22 mouse cellular contexts compared by ENCODE assay signal in the genomic region with DNA sequence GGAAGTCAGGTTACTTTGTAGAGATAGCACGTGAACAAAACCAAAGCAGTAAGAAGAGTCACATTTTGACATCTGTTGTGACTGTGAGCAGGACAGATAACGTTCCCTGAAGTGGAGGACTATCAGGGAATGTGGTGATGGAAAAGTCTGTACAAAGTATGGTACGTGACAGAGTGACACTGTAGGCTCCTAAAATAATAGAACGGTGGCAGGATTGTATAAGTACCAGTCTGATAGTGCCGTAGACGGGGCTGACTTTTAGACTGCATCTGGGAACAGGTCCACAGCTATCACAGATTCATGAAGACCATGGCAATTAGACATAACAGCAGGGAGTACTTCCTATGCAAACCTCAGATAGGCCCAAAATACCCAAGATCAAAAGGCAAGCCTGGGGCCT. TPM values are rescaled to one million over a fixed set of nuclear protein-coding genes. Genes with fewer than 3 reads are reported as not detected.
DNase-seq lines count a peak whose midpoint lies in the region; ATAC-seq lines count a peak whose summit lies in the region.
"Had no signal": no experiment of that assay in that cellular context is flagged by ENCODE, and none has a peak within 500 bp of the region (broad histone marks: within the 10 kb centered on the region; RNA-seq: fewer than 3 reads in every experiment).

No protein-coding gene starts in this region.

- no peaks in the 10 kb centered on the region for H3K9me3 ChIP-seq in heart, embryonic 12.5 days (replicated peaks)
- no peaks in the 10 kb centered on the region for H3K9me3 ChIP-seq in heart, embryonic 14.5 days (ENCODE audit: control insufficient read depth, low read length)
- no peaks in the 10 kb centered on the region for H3K9me3 ChIP-seq in heart, embryonic 16.5 days (replicated peaks; ENCODE audit: control insufficient read depth, low read length)
- H3K9me3 ChIP-seq: embryonic facial prominence, embryonic 13.5 days; embryonic facial prominence, embryonic 15.5 days; forebrain, embryonic 10.5 days; forebrain, embryonic 12.5 days had no signal

- H3K4me2 ChIP-seq in heart, embryonic 12.5 days: no peak overlapping the region
- H3K4me2 ChIP-seq in heart, embryonic 14.5 days (ENCODE audit: low read length): no peak overlapping the region
- H3K4me2 ChIP-seq in heart, embryonic 16.5 days (ENCODE audit: low read depth, low read length): peak overlapping the region; percentile 27; the same call in 1 of the 2 replicates
- H3K4me2 ChIP-seq: embryonic facial prominence, embryonic 13.5 days; embryonic facial prominence, embryonic 15.5 days; forebrain, embryonic 12.5 days had no signal

- 44% methylated on average over 6 of the region's 6 CpGs for WGBS in heart, embryonic 12.5 days
- 26% methylated on average over 6 of the region's 6 CpGs for WGBS in heart, embryonic 14.5 days
- 39% methylated on average over 6 of the region's 6 CpGs for WGBS in heart, embryonic 16.5 days

- no peak overlapping the region for H3K9ac ChIP-seq in heart, embryonic 12.5 days
- no peak overlapping the region for H3K9ac ChIP-seq in heart, embryonic 14.5 days (ENCODE audit: low read length)
- H3K9ac ChIP-seq in heart, embryonic 16.5 days (ENCODE audit: low read length): no peak overlapping the region
- H3K9ac ChIP-seq: embryonic facial prominence, embryonic 13.5 days; embryonic facial prominence, embryonic 15.5 days; forebrain, embryonic 12.5 days had no signal

- no peak for ATAC-seq in heart, embryonic 12.5 days (ENCODE audit: insufficient number of reproducible peaks, low FRiP score)
- ATAC-seq in heart, embryonic 14.5 days (ENCODE audit: insufficient number of reproducible peaks, insufficient read depth, low FRiP score, low read depth): peak; percentile 40
- peak; percentile 67 for ATAC-seq in heart, embryonic 16.5 days (replicated peaks; ENCODE audit: extremely low read depth, insufficient read depth, low FRiP score)
- ATAC-seq: forebrain, embryonic 14.5 days had no signal

- H3K36me3 ChIP-seq in heart, embryonic 12.5 days: peaks cover 62% of the 10 kb centered on the region
- peaks cover 65% of the 10 kb centered on the region for H3K36me3 ChIP-seq in heart, embryonic 14.5 days (ENCODE audit: control insufficient read depth, insufficient read depth, low read length)
- H3K36me3 ChIP-seq in heart, embryonic 16.5 days (ENCODE audit: control insufficient read depth, insufficient read depth): peaks cover 46% of the 10 kb centered on the region

- peaks cover 21% of the 10 kb centered on the region for H3K4me1 ChIP-seq in heart, embryonic 12.5 days (replicated peaks)
- H3K4me1 ChIP-seq in heart, embryonic 14.5 days (ENCODE audit: control insufficient read depth in 2 of 2, insufficient read depth in 2 of 2, low read length in 2 of 2): peaks cover 3 to 28% of the 10 kb centered on the region in 2 experiments
- H3K4me1 ChIP-seq in heart, embryonic 16.5 days (ENCODE audit: control insufficient read depth, insufficient read depth, low read length): peaks cover 22% of the 10 kb centered on the region

- intact Hi-C loops in heart, postnatal 10 days (cut with DNase I): no loop called here

- H3K4me3 ChIP-seq in heart, embryonic 12.5 days: no peak overlapping the region
- no peak overlapping the region for H3K4me3 ChIP-seq in heart, embryonic 14.5 days (ENCODE audit: control insufficient read depth in 1 of 2, insufficient read depth in 1 of 2, low read depth in 1 of 2, low read length in 2 of 2)
- H3K4me3 ChIP-seq in heart, embryonic 16.5 days (ENCODE audit: low read length): no peak overlapping the region
- H3K4me3 ChIP-seq: embryonic facial prominence, embryonic 13.5 days; embryonic facial prominence, embryonic 15.5 days; erythroblast, embryonic 14.5 days; forebrain, embryonic 10.5 days; forebrain, embryonic 12.5 days had no signal

- peak overlapping the region; percentile 73 for H3K27ac ChIP-seq in heart, embryonic 12.5 days (ENCODE audit: poor library complexity, severe bottlenecking)
- peak overlapping the region; percentile 60 to 77; a peak in 3 of 4 replicates for H3K27ac ChIP-seq in heart, embryonic 14.5 days (replicated peaks in 1 of 2; ENCODE audit: control insufficient read depth in 1 of 2, insufficient read depth in 1 of 2, low read depth in 2 of 2, low read length in 2 of 2)
- H3K27ac ChIP-seq in heart, embryonic 16.5 days (ENCODE audit: low read length): peak overlapping the region; percentile 89
- H3K27ac ChIP-seq: embryonic facial prominence, embryonic 13.5 days; embryonic facial prominence, embryonic 15.5 days; forebrain, embryonic 10.5 days; forebrain, embryonic 12.5 days had no signal

- no peak for DNase-seq in heart, postnatal 4 days
- DNase-seq in heart, adult 9 months (ENCODE audit: low spot score in 2 of 2): no peak
- no peak for DNase-seq in heart, postnatal 10 days
- DNase-seq: adrenal gland, adult 2 months; adrenal gland, postnatal 10 days; adrenal gland, postnatal 25 days; cerebellum, adult 11 months; cerebellum, adult 18-20 months; cerebellum, adult 8-10 months; cerebellum, adult 9-11 months; cerebellum, postnatal 14 days; cerebellum, postnatal 36 days; embryo, embryonic 11 days had no signal

- no peaks in the 10 kb centered on the region for H3K27me3 ChIP-seq in heart, embryonic 12.5 days (replicated peaks)
- no peaks in the 10 kb centered on the region for H3K27me3 ChIP-seq in heart, embryonic 14.5 days (ENCODE audit: control insufficient read depth, insufficient read depth, low read length)
- H3K27me3 ChIP-seq in heart, embryonic 16.5 days (ENCODE audit: control insufficient read depth, insufficient read depth, low read length): no peaks in the 10 kb centered on the region
- H3K27me3 ChIP-seq: embryonic facial prominence, embryonic 13.5 days; embryonic facial prominence, embryonic 15.5 days; forebrain, embryonic 12.5 days had no signal

RNA-seq across cellular contexts. Expression of a gene that starts 3.0 kb away (rescaled TPM):
- 56.0 and 56.3 TPM in 2 replicates for polyA plus RNA-seq in heart, embryonic 12.5 days (2016; fragmentation: Nextera tagmentation; extraction: Ambion mirVana)
- 10 to 100 TPM; 37.9 to 40.6 TPM for total RNA-seq in heart, postnatal 4 days (2021)
- polyA plus RNA-seq in heart, embryonic 14.5 days (2014; fragmentation: Nextera tagmentation; extraction: Ambion mirVana): 72.8 and 73.0 TPM in 2 replicates
- 78.8 and 79.2 TPM in 2 replicates for polyA plus RNA-seq in heart, embryonic 16.5 days (2015; fragmentation: Nextera tagmentation; extraction: Ambion mirVana)
- 10 to 100 TPM; 38.8 to 43.6 TPM for total RNA-seq in heart, postnatal 10 days (2021)

RNA-seq across cellular contexts. Expression of a gene that starts 3.1 kb away (rescaled TPM):
- 72.6 and 73.0 TPM in 2 replicates for polyA plus RNA-seq in heart, embryonic 12.5 days (2016; fragmentation: Nextera tagmentation; extraction: Ambion mirVana)
- total RNA-seq in heart, postnatal 4 days (2021): 10 to 100 TPM; 50.9 to 52.2 TPM
- 75.2 and 80.6 TPM in 2 replicates for polyA plus RNA-seq in heart, embryonic 14.5 days (2014; fragmentation: Nextera tagmentation; extraction: Ambion mirVana)
- 96.5 and 97.0 TPM in 2 replicates for polyA plus RNA-seq in heart, embryonic 16.5 days (2015; fragmentation: Nextera tagmentation; extraction: Ambion mirVana)
- 10 to 100 TPM; 43.8 to 47.1 TPM for total RNA-seq in heart, postnatal 10 days (2021)
